Mouse (Mus musculus) cerebellum, adult 2 months (tissue): ENCODE measurements around the gene Rasgef1b. TPM values are rescaled to one million over a fixed set of nuclear protein-coding genes. Genes with fewer than 3 reads are reported as not detected.

Source experiments
- DNase-seq, 2 experiments: peaks; one replicate each; pipeline ENCODE4 v3.0.0; 2021
- H3K27ac ChIP-seq: fragments of 200-500 bp; 2 replicates; pipeline ENCODE4 v1.5.1; 2012; ENCODE audit warnings: low read length, control low read depth, inconsistent platforms; ENCODE audit not compliant: insufficient read depth
- H3K27me3 ChIP-seq: fragments of 200-500 bp; 2 replicates; pipeline ENCODE4 v1.6.1; 2012; ENCODE audit warnings: inconsistent platforms, mild to moderate bottlenecking, low read length, moderate library complexity; ENCODE audit not compliant: control insufficient read depth, insufficient read depth
- H3K4me1 ChIP-seq: fragments of 200-500 bp; 2 replicates; pipeline ENCODE4 v1.6.1; 2011; ENCODE audit warnings: low read length; ENCODE audit not compliant: control insufficient read depth, insufficient read depth
- H3K4me3 ChIP-seq: fragments of 200-500 bp; replicated peaks from 2 replicates; pipeline ENCODE3; 2011; ENCODE audit warnings: mild to moderate bottlenecking, low read depth, low read length, control low read depth; ENCODE audit not compliant: insufficient read depth
- CTCF ChIP-seq: fragments of 200-500 bp; IDR thresholded peaks from 2 replicates; pipeline ENCODE4 v1.5.1; 2011; ENCODE audit warnings: low read depth, mild to moderate bottlenecking, control low read depth, low read length, moderate library complexity, borderline replicate concordance; ENCODE audit not compliant: insufficient read depth
- POLR2A ChIP-seq: fragments of 200-500 bp; IDR thresholded peaks from 2 replicates; pipeline ENCODE4 v1.6.1; 2011; ENCODE audit warnings: low read length, control low read depth, borderline replicate concordance; ENCODE audit not compliant: insufficient read depth
- WGBS: fragments of 180-500 bp; shearing (Covaris S2); methylation state at CpG from one replicate; pipeline ENCODE4 v1.1.7; 2018; 5-methylcytosine and 5-hydroxymethylcytosine counted together
- polyA plus RNA-seq: library from polyadenylated mRNA; depleted of rRNA; stranded (reverse); fragments of >200 nt; gene quantifications from 2 replicates; pipeline ENCODE4 v1.2.3, GENCODE M21; 2012

Rasgef1b gene
- polyA plus RNA-seq, 1 experiment = 19.6 TPM

- peaks cover 4% of the 10 kb centered on the region for H3K4me1 ChIP-seq
- no peak overlapping the region for H3K4me3 ChIP-seq
- no peak for DNase-seq
- no peaks in the 10 kb centered on the region for H3K27me3 ChIP-seq
- H3K27ac ChIP-seq = no peak overlapping the region
- TF ChIP-seq CTCF = no peak
- TF ChIP-seq POLR2A = no peak
- WGBS = 89% methylated on average over 4 of the region's 4 CpGs
Measured at GRCm38 (mm10) chr5:99350030-99350429, 378.8 kb downstream of the Rasgef1b start.

GRCm38 (mm10) chr5:99348257-99348849, 380.5 kb downstream of the Rasgef1b start:
- H3K4me1 ChIP-seq = peaks cover 4% of the 10 kb centered on the region
- DNase-seq = peak; percentile 80 to 87
- no peaks in the 10 kb centered on the region for H3K27me3 ChIP-seq
- TF ChIP-seq POLR2A (no peak), CTCF (no peak)
- 34% methylated on average over 8 of the region's 8 CpGs for WGBS
- H3K27ac ChIP-seq = no peak overlapping the region
- H3K4me3 ChIP-seq = no peak overlapping the region

- H3K27ac ChIP-seq = no peak overlapping the region
- H3K27me3 ChIP-seq = no peaks in the 10 kb centered on the region; the same call in 1 of the 2 replicates
- H3K4me3 ChIP-seq = no peak overlapping the region
- TF ChIP-seq POLR2A (no peak), CTCF (no peak)
- H3K4me1 ChIP-seq = peaks cover 6% of the 10 kb centered on the region
- 98% methylated on average over 10 of the region's 10 CpGs for WGBS
- DNase-seq = no peak
Measured at GRCm38 (mm10) chr5:99342527-99342926, 386.3 kb downstream of the Rasgef1b start.

GRCm38 (mm10) chr5:99340311-99340989, 388.4 kb downstream of the Rasgef1b start:
- 35% methylated on average over 8 of the region's 8 CpGs for WGBS
- Histone ChIP-seq H3K27ac (no peak overlapping the region), H3K27me3 (no peaks in the 10 kb centered on the region; the same call in 1 of the 2 replicates), H3K4me3 (no peak overlapping the region), H3K4me1 (peaks cover 6% of the 10 kb centered on the region)
- no peak for DNase-seq
- TF ChIP-seq POLR2A (no peak), CTCF (no peak)

- TF ChIP-seq CTCF = no peak
- TF ChIP-seq POLR2A = no peak
Measured at GRCm38 (mm10) chr5:99339790-99340189, 389.1 kb downstream of the Rasgef1b start.

GRCm38 (mm10) chr5:99338826-99339225, 390.0 kb downstream of the Rasgef1b start:
- Histone ChIP-seq H3K4me3 (no peak overlapping the region), H3K27ac (no peak overlapping the region), H3K4me1 (peaks cover 6% of the 10 kb centered on the region), H3K27me3 (no peaks in the 10 kb centered on the region; the same call in 1 of the 2 replicates)
- TF ChIP-seq CTCF = no peak
- TF ChIP-seq POLR2A = no peak
- WGBS = 96% methylated on average over 6 of the region's 6 CpGs
- DNase-seq = no peak

More at GRCm38 (mm10) chr5:99339790-99340189, 389.1 kb downstream of the Rasgef1b start:
- 15% methylated on average over 15 of the region's 15 CpGs for WGBS
- no peak overlapping the region for H3K27ac ChIP-seq
- H3K27me3 ChIP-seq = no peaks in the 10 kb centered on the region; the same call in 1 of the 2 replicates
- peaks cover 6% of the 10 kb centered on the region for H3K4me1 ChIP-seq
- peak overlapping the region; percentile 47 for H3K4me3 ChIP-seq
- peak in 1 of 2 experiments; percentile 21 for DNase-seq

GRCm38 (mm10) chr5:99336427-99336826, 392.4 kb downstream of the Rasgef1b start:
- Histone ChIP-seq H3K4me1 (peaks cover 6% of the 10 kb centered on the region), H3K27me3 (no peaks in the 10 kb centered on the region; the same call in 1 of the 2 replicates), H3K27ac (no peak overlapping the region), H3K4me3 (no peak overlapping the region)
- DNase-seq = no peak
- 94% methylated on average over 11 of the region's 11 CpGs for WGBS
- TF ChIP-seq CTCF (no peak), POLR2A (no peak)

- 90% methylated on average over 5 of the region's 5 CpGs for WGBS
- H3K27me3 ChIP-seq = no peaks in the 10 kb centered on the region
- no peak overlapping the region for H3K4me3 ChIP-seq
- H3K27ac ChIP-seq = no peak overlapping the region
- no peak for DNase-seq
- no peak for TF ChIP-seq POLR2A
- no peak for TF ChIP-seq CTCF
- H3K4me1 ChIP-seq = no peaks in the 10 kb centered on the region
Measured at GRCm38 (mm10) chr5:99334017-99334416, 394.8 kb downstream of the Rasgef1b start.
